Mouse (Mus musculus): Measurements from ENCODE around the gene Rnf183.

GRCm38 (mm10) chr4:62397616-62398365 is 37.3 kb downstream of the Rnf183 start:
- no peak for TF ChIP-seq CTCF (IDR thresholded peaks at IDR 0.05; ENCODE audit: extremely low read depth, insufficient read length, insufficient replicate concordance, low read depth, low read length)
- no peak for TF ChIP-seq POLR2A (IDR thresholded peaks at IDR 0.05; ENCODE audit: low read depth, low read length)

All from small intestine, adult 2 months (tissue).